Mouse (Mus musculus): ENCODE results near the gene Poc5.

Gene Poc5

GRCm38 (mm10) chr13:96388042-96388888 lies at the start of gene Poc5:
TSS of gene Poc5 (plus strand) at chr13:96388294.
- DNase-seq (ENCODE audit: low read depth): peak; percentile 100

GRCm38 (mm10) chr13:96341461-96341860 lies 46.6 kb upstream of the Poc5 start:
- DNase-seq (ENCODE audit: low read depth): no peak

GRCm38 (mm10) chr13:96344778-96345177 lies 43.3 kb upstream of the Poc5 start:
- DNase-seq (ENCODE audit: low read depth): no peak

GRCm38 (mm10) chr13:96346581-96346980 lies 41.5 kb upstream of the Poc5 start:
- no peak for DNase-seq (ENCODE audit: low read depth)

- DNase-seq (ENCODE audit: low read depth): no peak
These were observed 37.9 kb upstream of the Poc5 start for GRCm38 (mm10) chr13:96350207-96350606.

- DNase-seq (ENCODE audit: low read depth): no peak
These were observed 36.8 kb upstream of the Poc5 start for GRCm38 (mm10) chr13:96351264-96351663.

- DNase-seq (ENCODE audit: low read depth): no peak
These were observed 12.6 kb upstream of the Poc5 start for GRCm38 (mm10) chr13:96375519-96375918.

GRCm38 (mm10) chr13:96376871-96377270 lies 11.2 kb upstream of the Poc5 start:
- DNase-seq (ENCODE audit: low read depth): no peak

- DNase-seq (ENCODE audit: low read depth): no peak
These were observed 10.2 kb upstream of the Poc5 start for GRCm38 (mm10) chr13:96377883-96378282.

GRCm38 (mm10) chr13:96389301-96389700 lies 1.2 kb downstream of the Poc5 start:
- no peak for DNase-seq (ENCODE audit: low read depth)

- no peak for DNase-seq (ENCODE audit: low read depth)
These were observed 13.2 kb downstream of the Poc5 start for GRCm38 (mm10) chr13:96401251-96401650.

- no peak for DNase-seq (ENCODE audit: low read depth)
These were observed 17.4 kb downstream of the Poc5 start for GRCm38 (mm10) chr13:96405518-96405917.

GRCm38 (mm10) chr13:96407040-96407439 lies 18.9 kb downstream of the Poc5 start:
- DNase-seq (ENCODE audit: low read depth): peak; percentile 25

- DNase-seq (ENCODE audit: low read depth): no peak
These were observed 20.7 kb downstream of the Poc5 start for GRCm38 (mm10) chr13:96408786-96409185.

- no peak for DNase-seq (ENCODE audit: low read depth)
These were observed 26.3 kb downstream of the Poc5 start for GRCm38 (mm10) chr13:96414384-96414783.

- no peak for DNase-seq (ENCODE audit: low read depth)
These were observed 28.3 kb downstream of the Poc5 start for GRCm38 (mm10) chr13:96416380-96416779.

GRCm38 (mm10) chr13:96417261-96417813 lies 29.2 kb downstream of the Poc5 start:
- DNase-seq (ENCODE audit: low read depth): no peak

- no peak for DNase-seq (ENCODE audit: low read depth)
These were observed 30.4 kb downstream of the Poc5 start for GRCm38 (mm10) chr13:96418487-96418886.

- DNase-seq (ENCODE audit: low read depth): no peak
These were observed 33.1 kb downstream of the Poc5 start for GRCm38 (mm10) chr13:96421230-96421629.

- DNase-seq (ENCODE audit: low read depth): no peak
These were observed 36.6 kb downstream of the Poc5 start for GRCm38 (mm10) chr13:96424496-96425274.

- no peak for DNase-seq (ENCODE audit: low read depth)
These were observed 38.0 kb downstream of the Poc5 start for GRCm38 (mm10) chr13:96426044-96426443.

- DNase-seq (ENCODE audit: low read depth): no peak
These were observed 40.4 kb downstream of the Poc5 start for GRCm38 (mm10) chr13:96428531-96428930.
